In genomic region chr7:42450618-42451017, GRCm38 (mm10) we compare ENCODE assay signal across 10 mouse cellular contexts. TPM values are rescaled to one million over a fixed set of nuclear protein-coding genes. Genes with fewer than 3 reads are reported as not detected.
DNase-seq lines count a peak whose midpoint lies in the region; ATAC-seq and TF ChIP-seq lines count a peak whose summit lies in the region.
"Had no signal": no experiment of that assay in that cellular context is flagged by ENCODE, and none has a peak within 500 bp of the region (broad histone marks: within the 10 kb centered on the region; RNA-seq: fewer than 3 reads in every experiment).

No protein-coding gene starts in this region.

- no peak overlapping the region for H3K4me3 ChIP-seq in hindbrain, postnatal 0 days (ENCODE audit: low read length)
- H3K4me3 ChIP-seq in hindbrain, embryonic 10.5 days, result no peak overlapping the region
- no peak overlapping the region for H3K4me3 ChIP-seq in lung, postnatal 0 days (ENCODE audit: low read depth, low read length)
- H3K4me3 ChIP-seq in midbrain, embryonic 13.5 days (replicated peaks), result no peak overlapping the region
- H3K4me3 ChIP-seq: heart, embryonic 15.5 days had no signal

- DNase-seq in hindbrain, postnatal 0 days (ENCODE audit: low spot score), result no peak
- no peak for DNase-seq in hindbrain, embryonic 10.5 days (ENCODE audit: low spot score)
- peak; percentile 29 for DNase-seq in adrenal gland, postnatal 25 days
- DNase-seq in lung, postnatal 0 days (ENCODE audit: low spot score), result no peak
- no peak for DNase-seq in spleen, adult 12 weeks (ENCODE audit: low spot score)
- no peak for DNase-seq in left cerebral cortex, postnatal 25 days (ENCODE audit: low spot score in 2 of 2)

- H3K9ac ChIP-seq in hindbrain, postnatal 0 days (replicated peaks; ENCODE audit: low read length), result no peak overlapping the region
- no peak overlapping the region for H3K9ac ChIP-seq in lung, postnatal 0 days (replicated peaks; ENCODE audit: low read depth)
- H3K9ac ChIP-seq in midbrain, embryonic 13.5 days (replicated peaks), result no peak overlapping the region
- H3K9ac ChIP-seq: heart, embryonic 15.5 days had no signal

- no peak overlapping the region for H3K27ac ChIP-seq in hindbrain, postnatal 0 days
- H3K27ac ChIP-seq in hindbrain, embryonic 10.5 days, result no peak overlapping the region
- no peak overlapping the region for H3K27ac ChIP-seq in lung, postnatal 0 days (ENCODE audit: low read length)
- H3K27ac ChIP-seq in midbrain, embryonic 13.5 days, result no peak overlapping the region
- H3K27ac ChIP-seq: heart, embryonic 15.5 days had no signal

- no peak for ATAC-seq in hindbrain, postnatal 0 days
- peak; percentile 66 for ATAC-seq in CD4-positive, CD25-positive, alpha-beta regulatory T cell, adult 4 months
- ATAC-seq in lung, postnatal 0 days, result no peak
- ATAC-seq in midbrain, embryonic 13.5 days, result no peak

- peaks cover 20% of the 10 kb centered on the region for H3K9me3 ChIP-seq in hindbrain, postnatal 0 days (ENCODE audit: low read length)
- peaks cover 82% of the 10 kb centered on the region for H3K9me3 ChIP-seq in hindbrain, embryonic 10.5 days
- H3K9me3 ChIP-seq in lung, postnatal 0 days (ENCODE audit: low read length), result no peaks in the 10 kb centered on the region
- H3K9me3 ChIP-seq in midbrain, embryonic 13.5 days, result peaks cover 61% of the 10 kb centered on the region

- no peaks in the 10 kb centered on the region for H3K4me1 ChIP-seq in hindbrain, postnatal 0 days (ENCODE audit: insufficient read depth, low read length)
- H3K4me1 ChIP-seq in hindbrain, embryonic 10.5 days (replicated peaks), result no peaks in the 10 kb centered on the region
- no peaks in the 10 kb centered on the region for H3K4me1 ChIP-seq in lung, postnatal 0 days (ENCODE audit: insufficient read depth, low read depth, low read length)
- no peaks in the 10 kb centered on the region for H3K4me1 ChIP-seq in midbrain, embryonic 13.5 days (replicated peaks)
- H3K4me1 ChIP-seq: heart, embryonic 15.5 days had no signal

- no peak overlapping the region for H3K4me2 ChIP-seq in hindbrain, postnatal 0 days (ENCODE audit: low read depth, low read length)
- no peak overlapping the region for H3K4me2 ChIP-seq in lung, postnatal 0 days (replicated peaks; ENCODE audit: low read depth, low read length)
- H3K4me2 ChIP-seq in midbrain, embryonic 13.5 days (replicated peaks), result no peak overlapping the region
- H3K4me2 ChIP-seq: heart, embryonic 15.5 days had no signal

- no peaks in the 10 kb centered on the region for H3K36me3 ChIP-seq in hindbrain, postnatal 0 days (ENCODE audit: insufficient read depth, low read length)
- no peaks in the 10 kb centered on the region for H3K36me3 ChIP-seq in hindbrain, embryonic 10.5 days
- no peaks in the 10 kb centered on the region for H3K36me3 ChIP-seq in lung, postnatal 0 days (ENCODE audit: insufficient read depth, low read length)
- H3K36me3 ChIP-seq in midbrain, embryonic 13.5 days, result no peaks in the 10 kb centered on the region
- H3K36me3 ChIP-seq: heart, embryonic 15.5 days had no signal

- intact Hi-C loops in left cerebral cortex, postnatal 25 days (cut with DNase I), result no loop called here

- no peaks in the 10 kb centered on the region for H3K27me3 ChIP-seq in hindbrain, postnatal 0 days (ENCODE audit: insufficient read depth, low read length)
- no peaks in the 10 kb centered on the region for H3K27me3 ChIP-seq in hindbrain, embryonic 10.5 days (ENCODE audit: insufficient read depth, poor library complexity, severe bottlenecking)
- no peaks in the 10 kb centered on the region for H3K27me3 ChIP-seq in lung, postnatal 0 days (replicated peaks; ENCODE audit: insufficient read depth, low read length)
- no peaks in the 10 kb centered on the region for H3K27me3 ChIP-seq in midbrain, embryonic 13.5 days
- H3K27me3 ChIP-seq: heart, embryonic 15.5 days had no signal

- TF ChIP-seq EP300 in lung, postnatal 0 days (IDR thresholded peaks at IDR 0.05), result no peak

- WGBS in hindbrain, postnatal 0 days, result 45% methylated on average over 3 of the region's 3 CpGs
- WGBS in hindbrain, embryonic 10.5 days, result 38% methylated on average over 3 of the region's 3 CpGs
- WGBS in lung, postnatal 0 days, result 28% methylated on average over 3 of the region's 3 CpGs
- 48% methylated on average over 3 of the region's 3 CpGs for WGBS in midbrain, embryonic 13.5 days

- 0 out of 2 replicates have a peak, but pooled peaks have one; percentile 16 for TF ChIP-seq CTCF in hindbrain, postnatal 0 days (IDR thresholded peaks at IDR 0.05; ENCODE audit: low read depth)
- peak; percentile 35 for TF ChIP-seq CTCF in lung, postnatal 0 days (IDR thresholded peaks at IDR 0.05)

RNA-seq across cellular contexts. Expression of gene 4933421I07Rik, which starts 2.7 kb away (rescaled TPM):
- total RNA-seq in hindbrain, postnatal 0 days (2014; rRNA removed), result not detected in 2 replicates
- not detected in 2 replicates for polyA plus RNA-seq in hindbrain, postnatal 0 days (2015; fragmentation: Nextera tagmentation; extraction: Ambion mirVana)
- not detected in 2 replicates for polyA plus RNA-seq in hindbrain, embryonic 10.5 days (2016; fragmentation: Nextera tagmentation; extraction: Ambion mirVana)
- not detected for polyA plus RNA-seq in CD4-positive, CD25-positive, alpha-beta regulatory T cell, adult 4 months (2017; shearing (Covaris generic))
- not detected in 2 replicates for total RNA-seq in adrenal gland, postnatal 25 days (2021)
- not detected in 2 replicates for polyA plus RNA-seq in lung, postnatal 0 days (2015; fragmentation: Nextera tagmentation; extraction: Ambion mirVana)
- not detected in 2 replicates for polyA plus RNA-seq in midbrain, embryonic 13.5 days (2015; fragmentation: Nextera tagmentation; extraction: Ambion mirVana)
- total RNA-seq in left cerebral cortex, postnatal 25 days (2021), result not detected
- polyA plus RNA-seq: heart, embryonic 15.5 days; lung, embryonic 16.5 days had no signal

RNA-seq across cellular contexts. Expression of gene Zfp141, which starts 54.9 kb away (rescaled TPM):
- 12.6 and 15.2 TPM in 2 replicates for total RNA-seq in hindbrain, postnatal 0 days (2014; rRNA removed)
- polyA plus RNA-seq in hindbrain, postnatal 0 days (2015; fragmentation: Nextera tagmentation; extraction: Ambion mirVana), result 6.7 and 8.1 TPM in 2 replicates
- 11.0 and 11.5 TPM in 2 replicates for polyA plus RNA-seq in hindbrain, embryonic 10.5 days (2016; fragmentation: Nextera tagmentation; extraction: Ambion mirVana)
- polyA plus RNA-seq in CD4-positive, CD25-positive, alpha-beta regulatory T cell, adult 4 months (2017; shearing (Covaris generic)), result 10 to 100 TPM; 36.0 to 45.9 TPM
- total RNA-seq in adrenal gland, postnatal 25 days (2021), result 14.1 and 16.8 TPM in 2 replicates
- polyA plus RNA-seq in lung, postnatal 0 days (2015; fragmentation: Nextera tagmentation; extraction: Ambion mirVana), result 2.9 and 3.4 TPM in 2 replicates
- 14.7 and 16.2 TPM in 2 replicates for polyA plus RNA-seq in midbrain, embryonic 13.5 days (2015; fragmentation: Nextera tagmentation; extraction: Ambion mirVana)
- total RNA-seq in left cerebral cortex, postnatal 25 days (2021), result 10 to 100 TPM; 14.1 to 16.3 TPM
